Comparison of ENCODE assay signal across 8 mouse cellular contexts in the genomic region with DNA sequence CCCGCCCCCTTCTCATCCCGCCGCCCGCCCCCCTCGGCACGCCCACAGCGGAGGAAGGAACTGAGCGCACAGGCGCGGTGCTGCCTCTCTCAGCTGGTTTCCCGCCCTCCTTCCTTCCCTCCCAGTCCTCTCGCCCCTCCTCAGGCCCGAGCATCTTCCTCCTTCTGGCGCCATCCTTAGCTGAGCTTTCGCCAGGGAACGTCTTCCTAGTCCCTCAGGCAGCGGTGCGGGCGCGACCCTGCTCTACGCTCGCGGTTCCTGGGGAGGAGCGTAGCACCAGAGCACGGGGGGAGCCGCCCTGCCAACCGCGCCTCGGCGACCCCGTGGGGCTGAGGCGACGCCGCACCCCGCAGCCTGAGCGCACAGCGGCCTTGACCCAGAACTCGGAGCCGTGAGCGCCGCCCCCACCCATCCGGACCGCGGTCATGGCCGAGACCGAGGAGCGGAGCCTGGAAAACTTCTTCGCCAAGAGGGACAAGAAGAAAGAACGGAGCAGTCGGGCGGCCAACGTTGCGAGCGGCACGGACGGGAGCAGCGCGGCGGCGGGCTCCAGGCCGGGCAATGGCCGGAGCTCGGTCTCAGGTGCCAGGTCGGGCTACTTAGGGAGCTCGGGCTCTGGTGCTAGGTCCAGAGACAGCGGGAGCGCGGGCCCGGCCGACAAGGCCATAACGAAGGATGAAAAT. TPM values are rescaled to one million over a fixed set of nuclear protein-coding genes. Genes with fewer than 3 reads are reported as not detected.
A peak's percentile ranks its signal among the peaks of the same experiment; 100 is the strongest.
DNase-seq lines count a peak whose midpoint lies in the region; ATAC-seq and TF ChIP-seq lines count a peak whose summit lies in the region.
"Not testable (repeated sequence)": the region's sequence is repeated elsewhere in the genome, so short reads cannot be mapped to it uniquely, and the experiment has no call there.
"Had no signal": no experiment of that assay in that cellular context is flagged by ENCODE, and none has a peak within 500 bp of the region (broad histone marks: within the 10 kb centered on the region; RNA-seq: fewer than 3 reads in every experiment).

No protein-coding gene starts in this region.

- ATAC-seq in forebrain, embryonic 11.5 days (replicated peaks; ENCODE audit: low FRiP score) = peak; percentile 76
- ATAC-seq in heart, embryonic 16.5 days (replicated peaks; ENCODE audit: extremely low read depth, insufficient read depth, low FRiP score) = peak; percentile 64
- ATAC-seq in kidney, embryonic 14.5 days (ENCODE audit: low FRiP score, low TSS enrichment) = peak; percentile 76
- peak; percentile 62 for ATAC-seq in liver, embryonic 14.5 days (ENCODE audit: insufficient read depth)
- ATAC-seq in midbrain, embryonic 13.5 days = peak; percentile 79

- TF ChIP-seq CTCF in liver, embryonic 14.5 days (IDR thresholded peaks at IDR 0.05; ENCODE audit: low read depth) = not testable (repeated sequence)

- DNase-seq in ZHBTc4 (ENCODE audit: low read depth, low spot score) = peak; percentile 71
- peak; percentile 47 for DNase-seq in forebrain, embryonic 11.5 days (ENCODE audit: low spot score)
- not testable (repeated sequence) for DNase-seq in liver, embryonic 14.5 days (ENCODE audit: low read depth in 3 of 3, low spot score in 3 of 3)
- DNase-seq in right cerebral cortex, postnatal 14 days = peak; percentile 3

- not testable (repeated sequence) for H3K27me3 ChIP-seq in forebrain, embryonic 11.5 days (ENCODE audit: control insufficient read depth, insufficient read depth, low read length); heart, embryonic 16.5 days (ENCODE audit: control insufficient read depth, insufficient read depth, low read length); kidney, embryonic 14.5 days (ENCODE audit: control insufficient read depth, insufficient read depth, low read length); liver, embryonic 14.5 days (ENCODE audit: control insufficient read depth, insufficient read depth, low read length); midbrain, embryonic 13.5 days

- H3K4me3 ChIP-seq in forebrain, embryonic 11.5 days (ENCODE audit: low read depth, low read length); heart, embryonic 16.5 days (ENCODE audit: low read length); kidney, embryonic 14.5 days (ENCODE audit: low read length); liver, embryonic 14.5 days (ENCODE audit: insufficient read depth in 1 of 2, low read depth in 2 of 2, low read length in 2 of 2); midbrain, embryonic 13.5 days (replicated peaks): not testable (repeated sequence)

- not testable (repeated sequence) for TF ChIP-seq EP300 in liver, embryonic 14.5 days (IDR thresholded peaks at IDR 0.05; ENCODE audit: low read depth)

- H3K9ac ChIP-seq in forebrain, embryonic 11.5 days (ENCODE audit: low read length); heart, embryonic 16.5 days (ENCODE audit: low read length); kidney, embryonic 14.5 days (ENCODE audit: low read depth, low read length); liver, embryonic 14.5 days (replicated peaks); midbrain, embryonic 13.5 days (replicated peaks): not testable (repeated sequence)

- WGBS in forebrain, embryonic 11.5 days = 68% methylated on average over 65 of the region's 71 CpGs
- WGBS in heart, embryonic 16.5 days = 53% methylated on average over 66 of the region's 71 CpGs
- 67% methylated on average over 66 of the region's 71 CpGs for WGBS in kidney, embryonic 14.5 days
- 59% methylated on average over 68 of the region's 71 CpGs for WGBS in liver, embryonic 14.5 days (ENCODE audit: insufficient replicate concordance)
- 69% methylated on average over 69 of the region's 71 CpGs for WGBS in midbrain, embryonic 13.5 days

- H3K36me3 ChIP-seq in forebrain, embryonic 11.5 days (ENCODE audit: control insufficient read depth, insufficient read depth, low read length); heart, embryonic 16.5 days (ENCODE audit: control insufficient read depth, insufficient read depth); kidney, embryonic 14.5 days (ENCODE audit: control insufficient read depth, insufficient read depth, low read length); liver, embryonic 14.5 days (replicated peaks; ENCODE audit: control insufficient read depth, insufficient read depth, low read depth); midbrain, embryonic 13.5 days: not testable (repeated sequence)

- not testable (repeated sequence) for H3K4me2 ChIP-seq in forebrain, embryonic 11.5 days (ENCODE audit: low read depth, low read length, severe bottlenecking); heart, embryonic 16.5 days (ENCODE audit: low read depth, low read length); kidney, embryonic 14.5 days (replicated peaks; ENCODE audit: low read depth, low read length); liver, embryonic 14.5 days (ENCODE audit: low read depth); midbrain, embryonic 13.5 days (replicated peaks)

- not testable (repeated sequence) for H3K27ac ChIP-seq in forebrain, embryonic 11.5 days (ENCODE audit: low read depth, low read length); heart, embryonic 16.5 days (ENCODE audit: low read length); kidney, embryonic 14.5 days (ENCODE audit: low read depth, low read length); liver, embryonic 14.5 days; midbrain, embryonic 13.5 days

- not testable (repeated sequence) for H3K9me3 ChIP-seq in forebrain, embryonic 11.5 days (ENCODE audit: control insufficient read depth, low read length); heart, embryonic 16.5 days (replicated peaks; ENCODE audit: control insufficient read depth, low read length); kidney, embryonic 14.5 days (ENCODE audit: control insufficient read depth, low read length); liver, embryonic 14.5 days (ENCODE audit: control insufficient read depth, low read length)
- H3K9me3 ChIP-seq in midbrain, embryonic 13.5 days = peaks cover 12% of the 10 kb centered on the region

- H3K4me1 ChIP-seq in forebrain, embryonic 11.5 days (replicated peaks; ENCODE audit: control insufficient read depth, insufficient read depth, low read length); heart, embryonic 16.5 days (ENCODE audit: control insufficient read depth, insufficient read depth, low read length); kidney, embryonic 14.5 days (ENCODE audit: control insufficient read depth, insufficient read depth, low read length); liver, embryonic 14.5 days (replicated peaks; ENCODE audit: control insufficient read depth in 2 of 2, insufficient read depth in 2 of 2, low read length in 1 of 2); midbrain, embryonic 13.5 days (replicated peaks): not testable (repeated sequence)

RNA-seq across cellular contexts. Expression of a gene that starts 55.6 kb away (rescaled TPM):
- 6.4 and 7.6 TPM in 2 replicates for polyA plus RNA-seq in forebrain, embryonic 11.5 days (2014; fragmentation: Nextera tagmentation; extraction: Ambion mirVana)
- polyA plus RNA-seq in heart, embryonic 16.5 days (2015; fragmentation: Nextera tagmentation; extraction: Ambion mirVana) = 4.3 and 5.3 TPM in 2 replicates
- polyA plus RNA-seq in kidney, embryonic 14.5 days (2014; fragmentation: Nextera tagmentation; extraction: Ambion mirVana) = 11.5 and 13.3 TPM in 2 replicates
- 0.94 and 2.6 TPM in 2 replicates for polyA plus RNA-seq in liver, embryonic 14.5 days (2012; rRNA removed)
- polyA plus RNA-seq in liver, embryonic 14.5 days (2014; fragmentation: Nextera tagmentation; extraction: Ambion mirVana) = 5.5 and 8.1 TPM in 2 replicates
- 3.3 and 5.7 TPM in 2 replicates for polyA plus RNA-seq in midbrain, embryonic 13.5 days (2015; fragmentation: Nextera tagmentation; extraction: Ambion mirVana)
- polyA plus RNA-seq: erythroblast, embryonic 14.5 days had no signal
